Mouse (Mus musculus) heart, postnatal 4 days (tissue): Measurements from ENCODE around the gene Usp47. TPM values are rescaled to one million over a fixed set of nuclear protein-coding genes. Genes with fewer than 3 reads are reported as not detected.

Experiments used
- DNase-seq: peaks from one replicate; pipeline ENCODE4 v3.0.0; 2021
- total RNA-seq, 2 experiments: library from RNA; stranded (reverse); gene quantifications; 2 replicates each; pipeline ENCODE4 v1.2.3; 2021

Usp47 gene
- 10 to 100 TPM; 90.9 to 91.6 TPM for total RNA-seq

DNA sequence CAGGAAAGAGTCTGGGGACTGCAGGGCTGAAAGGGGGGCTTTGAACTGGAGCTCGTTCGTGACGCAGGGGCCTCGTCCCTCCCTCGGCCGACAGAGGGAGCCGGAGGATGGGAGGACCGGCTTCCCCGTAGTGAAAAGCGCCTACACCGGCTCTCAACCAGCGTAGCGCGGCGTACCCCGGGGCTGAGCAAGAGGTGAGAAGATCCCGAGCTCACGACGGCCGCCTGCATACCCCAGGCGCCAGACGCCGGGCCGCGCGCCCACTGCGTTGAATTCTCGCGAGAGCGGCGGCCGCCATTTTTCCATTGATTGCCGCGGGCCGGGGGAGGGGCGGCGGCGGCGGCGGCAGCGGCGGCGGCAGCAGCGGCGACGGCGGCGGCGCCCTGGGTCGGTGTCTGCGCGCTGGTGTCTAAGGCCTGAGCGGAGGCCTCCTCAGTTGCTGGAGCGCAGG, at the start of gene Usp47:
Usp47 (plus strand) TSS at position 355 of the 451 bp plus-strand sequence.
- DNase-seq, result peak; percentile 92

DNA sequence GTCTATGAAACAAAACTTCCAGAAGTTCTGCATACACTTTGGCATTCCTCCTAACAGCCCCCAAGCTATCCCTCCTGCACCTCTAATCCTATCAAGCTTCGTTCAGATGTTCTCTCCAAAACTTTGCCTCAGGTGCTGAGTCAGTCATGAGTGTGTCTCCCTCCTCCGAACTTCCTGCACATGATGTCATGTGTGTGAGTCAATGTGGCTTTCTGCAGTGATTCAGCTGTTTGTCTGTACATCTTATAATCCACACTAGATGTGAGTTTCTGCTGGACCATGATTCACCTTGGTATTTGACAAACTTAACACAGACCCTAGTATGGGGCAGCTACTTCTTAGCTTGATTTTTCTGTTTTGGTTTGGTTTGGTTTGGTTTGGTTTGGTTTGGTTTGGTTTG, 46.9 kb upstream of the Usp47 start:
- no peak for DNase-seq

DNA sequence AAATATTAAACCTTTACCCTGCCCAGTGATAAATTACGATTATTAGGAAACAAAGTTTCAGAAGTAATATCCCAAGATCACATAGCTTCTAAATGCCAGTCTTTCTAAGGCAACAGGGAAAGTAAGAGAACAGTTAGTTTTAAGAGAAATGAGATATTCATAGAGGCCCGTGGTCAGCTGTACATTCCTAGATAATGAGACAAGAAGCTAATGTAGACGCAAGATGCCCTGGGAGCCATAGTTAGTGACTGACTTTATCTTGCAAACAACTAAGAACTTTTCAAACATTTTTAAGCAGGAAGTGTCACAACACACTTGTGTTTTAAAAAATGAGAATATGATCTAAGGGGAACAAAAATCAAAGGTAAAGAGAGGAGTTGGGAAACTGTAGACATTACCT, 45.4 kb upstream of the Usp47 start:
- DNase-seq, result no peak

DNA sequence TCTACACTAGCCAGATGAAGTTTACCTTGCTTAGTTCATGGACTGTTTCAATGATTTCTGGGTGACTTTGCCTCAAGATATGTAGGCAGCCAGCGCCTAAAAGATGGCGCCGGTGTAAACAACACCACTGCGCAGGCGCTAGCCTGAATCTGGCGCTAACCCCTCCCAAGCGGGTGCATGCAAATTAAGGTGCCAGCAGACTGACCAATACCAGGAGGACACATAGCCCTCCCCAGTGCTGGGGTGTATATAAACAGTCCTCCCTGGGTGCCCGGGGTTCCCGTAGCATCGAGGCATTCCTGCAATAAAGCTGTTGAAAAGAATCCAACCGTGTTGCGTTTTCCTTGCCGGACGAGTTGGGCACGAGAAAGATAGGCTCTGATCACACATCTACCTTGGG, 41.0 kb upstream of the Usp47 start:
- no peak for DNase-seq

DNA sequence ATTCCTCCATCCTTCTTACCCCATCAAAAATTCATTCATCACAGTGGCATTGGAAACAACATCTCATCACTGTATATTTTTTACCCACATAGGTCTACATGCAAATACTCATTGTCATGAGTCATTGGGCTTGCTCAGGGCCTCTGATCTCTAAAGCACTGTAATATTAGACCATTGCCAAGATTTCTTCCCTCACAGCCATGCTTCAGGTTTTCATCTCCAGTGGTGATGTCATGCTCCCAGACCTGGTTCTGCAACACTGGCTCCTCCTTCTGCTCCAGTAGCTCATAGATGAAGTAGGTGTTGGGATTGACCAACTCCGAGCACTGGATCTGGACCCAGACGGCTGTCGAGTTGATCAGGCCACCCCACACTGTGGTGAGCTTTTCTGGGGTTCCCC, 38.8 kb upstream of the Usp47 start:
- no peak for DNase-seq

DNA sequence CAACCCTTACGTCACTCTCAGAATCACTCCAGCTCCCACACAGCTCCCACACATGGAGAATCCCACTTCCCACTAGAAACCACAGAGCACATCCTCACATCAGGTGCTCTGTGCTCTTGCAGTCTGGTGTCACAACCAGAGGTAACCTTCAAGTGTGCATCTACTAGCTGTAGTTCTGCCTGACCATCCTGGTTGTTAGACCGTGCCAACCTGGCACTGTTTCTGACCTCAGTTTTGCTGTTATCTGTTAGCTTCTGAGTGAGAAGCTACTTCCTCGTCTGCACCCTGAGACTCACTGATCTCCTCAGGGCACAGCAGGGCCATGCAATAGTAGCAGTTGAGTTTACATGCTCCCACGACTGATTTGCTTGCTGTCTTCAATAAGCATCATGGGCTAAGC, 38.0 kb upstream of the Usp47 start:
- DNase-seq, result no peak

DNA sequence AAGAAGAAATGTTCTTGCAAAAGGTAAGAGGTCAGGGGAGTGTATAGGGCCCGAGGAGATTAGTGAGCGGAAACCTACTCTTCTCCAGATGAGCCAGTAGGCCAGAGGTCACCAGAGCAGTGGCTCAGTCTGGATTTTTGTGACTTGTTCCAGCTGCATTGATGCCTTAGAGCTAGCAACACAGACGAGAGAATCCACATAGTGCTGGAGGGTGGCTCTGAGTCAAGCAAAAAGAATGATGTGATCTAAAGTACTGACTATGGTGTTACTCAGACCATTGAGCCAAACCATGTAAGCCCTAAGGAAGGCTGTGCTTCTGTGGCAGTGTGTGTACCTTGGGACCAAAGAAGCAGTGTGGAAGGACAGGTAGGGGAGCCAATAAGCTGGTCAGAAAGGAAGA, 36.4 kb upstream of the Usp47 start:
- DNase-seq, result no peak

DNA sequence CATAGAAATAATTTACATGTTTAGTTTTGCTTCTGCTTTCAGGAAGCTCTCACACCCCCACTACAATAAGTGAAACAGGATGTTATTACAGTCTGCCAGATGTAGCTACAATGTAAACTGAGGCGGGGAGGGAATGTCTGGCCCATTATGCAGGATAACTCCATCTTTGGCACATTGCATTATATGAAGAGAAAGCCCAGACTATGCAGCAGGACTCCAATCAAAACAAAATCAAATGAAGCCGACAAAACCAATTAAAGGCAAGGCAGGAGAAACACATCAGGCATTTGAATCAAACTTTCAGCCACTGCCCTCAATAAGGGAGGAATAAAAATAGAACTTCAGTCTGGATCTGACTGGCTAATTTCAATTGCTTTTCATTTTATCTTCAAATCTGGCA, 25.9 kb upstream of the Usp47 start:
- no peak for DNase-seq

DNA sequence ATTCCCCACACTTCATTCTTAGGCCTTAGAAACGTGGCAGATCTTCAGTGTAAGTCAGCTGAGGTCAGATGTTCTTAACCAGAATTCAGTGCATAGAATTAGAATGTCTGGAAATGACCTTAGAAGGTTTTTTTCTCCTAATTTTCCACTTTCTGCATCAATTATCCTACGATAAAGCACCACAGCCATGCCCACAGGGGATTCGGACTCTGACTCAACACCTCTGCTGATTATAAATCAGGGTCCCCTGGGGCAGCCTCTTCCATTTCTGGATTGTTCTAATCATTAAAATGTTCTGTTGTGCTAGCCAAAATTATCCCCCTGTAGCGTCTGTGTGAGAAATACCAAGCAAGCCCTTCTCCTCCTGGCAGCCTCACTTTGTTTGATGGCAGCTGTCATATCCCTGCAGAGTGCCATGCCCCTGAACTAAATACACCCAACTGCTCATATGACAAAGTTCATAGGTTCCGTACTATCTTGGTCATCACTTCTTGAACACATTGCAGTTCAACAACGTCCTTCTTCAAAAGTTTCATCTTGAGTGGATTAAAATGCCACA, 24.8 kb upstream of the Usp47 start:
- peak; percentile 12 for DNase-seq

DNA sequence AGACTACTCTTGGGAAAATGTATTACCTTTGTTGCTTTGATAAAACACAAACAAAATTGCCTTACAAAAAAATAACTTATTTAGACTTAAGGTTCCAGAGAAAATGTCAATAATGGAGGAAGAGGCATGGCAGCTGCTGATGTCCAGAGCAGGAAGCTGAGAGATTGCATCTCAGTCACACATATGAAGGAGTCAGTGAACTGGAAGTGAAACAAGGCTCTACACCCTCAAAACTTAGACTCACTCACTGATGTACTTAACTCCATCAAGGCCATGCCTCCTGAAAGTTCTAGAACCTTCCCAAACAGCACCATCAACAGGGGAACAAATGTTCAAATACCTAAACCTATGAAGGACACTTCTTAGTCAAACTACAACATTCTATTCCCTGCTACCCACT, 23.9 kb upstream of the Usp47 start:
- DNase-seq, result no peak

DNA sequence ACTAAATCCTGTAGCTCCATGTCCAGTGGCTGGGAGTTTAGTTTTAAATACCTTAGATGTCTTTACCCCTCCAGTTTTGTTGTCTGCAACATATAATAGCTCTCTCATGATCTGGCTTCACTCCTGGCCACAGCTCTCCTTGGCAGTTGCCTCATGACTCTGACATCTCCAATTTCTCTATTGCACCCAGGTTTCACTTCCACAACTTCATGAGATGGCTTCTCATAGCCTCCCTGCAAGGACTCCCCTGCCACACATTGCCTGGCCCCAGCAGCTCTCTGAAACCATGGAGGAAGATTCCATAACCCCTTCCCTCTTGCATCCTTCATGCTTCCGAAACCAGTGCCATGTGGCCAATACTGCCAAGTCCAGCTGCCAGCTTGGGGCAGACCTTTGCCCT, 23.1 kb upstream of the Usp47 start:
- no peak for DNase-seq

DNA sequence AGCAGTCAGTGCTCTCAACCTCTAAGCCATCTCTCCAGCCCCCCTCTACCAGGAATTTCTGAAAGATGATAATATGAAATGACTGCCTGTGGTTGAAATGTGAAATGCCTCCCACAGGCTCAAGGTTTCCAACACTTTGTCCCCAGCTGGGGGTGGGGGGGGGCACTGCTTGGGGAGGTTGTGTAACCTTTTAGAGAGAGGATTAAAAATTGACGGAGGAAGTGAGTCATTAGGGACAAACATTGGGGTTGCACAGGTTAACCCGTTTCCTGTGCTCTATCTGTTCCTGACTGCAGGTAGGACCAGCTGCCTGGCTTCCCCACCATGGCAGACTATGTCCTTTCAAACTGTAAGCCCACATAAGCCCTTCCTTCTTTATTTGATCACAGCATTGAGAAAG, 12.8 kb upstream of the Usp47 start:
- no peak for DNase-seq

DNA sequence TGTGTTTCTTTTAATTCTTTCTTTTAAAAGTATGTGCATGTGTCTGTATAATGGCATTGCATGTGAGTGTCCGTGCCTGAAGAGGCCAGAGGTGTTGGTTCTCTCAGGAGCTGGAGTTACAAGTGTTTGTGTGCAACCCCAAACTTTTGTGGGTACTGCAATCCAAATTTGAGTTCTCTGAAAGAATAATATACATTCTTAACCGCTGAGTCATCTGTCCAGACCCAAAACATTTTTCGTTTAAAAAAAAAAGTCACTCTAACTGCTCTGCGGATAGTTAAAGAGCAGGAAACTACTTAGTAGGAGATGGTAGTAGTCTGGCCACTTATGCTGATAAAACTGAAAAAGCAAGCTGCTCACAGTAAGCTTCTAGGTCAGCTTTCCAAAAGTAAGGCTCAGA, 12.3 kb upstream of the Usp47 start:
- no peak for DNase-seq

DNA sequence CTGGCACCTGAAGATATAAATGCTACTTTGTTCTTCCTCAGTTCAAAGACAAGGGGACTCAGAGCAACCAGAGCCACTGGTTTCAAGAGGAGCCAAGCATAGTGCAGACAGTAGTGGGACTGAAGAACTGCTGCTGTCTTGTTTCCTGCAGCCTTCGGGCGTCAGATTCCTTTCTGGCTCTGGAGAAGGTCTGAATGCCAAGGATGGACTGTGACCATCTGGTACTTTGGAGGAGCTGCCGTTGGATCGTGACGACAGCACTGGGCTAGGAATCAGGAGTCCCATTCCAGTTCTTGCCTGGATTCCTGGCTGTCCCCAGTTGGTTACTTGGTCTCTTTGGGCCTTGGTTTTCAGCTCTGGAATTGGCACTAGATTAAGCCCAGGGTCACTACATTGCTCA, 11.2 kb upstream of the Usp47 start:
- DNase-seq, result peak; percentile 64

DNA sequence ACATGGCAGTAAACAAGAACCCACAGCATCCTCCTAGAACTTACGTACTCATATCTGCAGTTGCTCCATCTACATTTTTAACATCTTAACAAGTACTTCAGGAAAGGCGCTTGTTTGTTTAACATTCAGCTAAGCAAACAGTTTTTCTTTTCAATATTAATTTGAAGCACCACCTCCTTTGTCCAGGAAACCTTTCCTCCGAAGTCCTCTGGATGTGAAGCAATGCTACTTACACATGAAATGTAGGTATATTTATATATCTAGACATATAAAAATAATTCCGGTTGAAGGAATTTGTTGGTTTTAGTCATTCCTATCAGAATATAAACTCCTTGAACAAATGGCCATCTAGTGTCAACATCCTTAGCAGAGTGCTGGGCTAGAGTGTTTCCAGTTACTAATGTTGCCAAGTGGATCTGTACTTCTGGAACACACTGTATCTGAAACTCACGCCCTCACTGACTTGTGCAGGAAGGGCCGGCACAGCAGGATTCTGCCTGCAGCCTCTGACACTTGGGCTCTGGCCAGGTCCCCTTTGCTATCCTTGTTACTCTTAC, 10.6 kb upstream of the Usp47 start:
- peak; percentile 20 for DNase-seq

DNA sequence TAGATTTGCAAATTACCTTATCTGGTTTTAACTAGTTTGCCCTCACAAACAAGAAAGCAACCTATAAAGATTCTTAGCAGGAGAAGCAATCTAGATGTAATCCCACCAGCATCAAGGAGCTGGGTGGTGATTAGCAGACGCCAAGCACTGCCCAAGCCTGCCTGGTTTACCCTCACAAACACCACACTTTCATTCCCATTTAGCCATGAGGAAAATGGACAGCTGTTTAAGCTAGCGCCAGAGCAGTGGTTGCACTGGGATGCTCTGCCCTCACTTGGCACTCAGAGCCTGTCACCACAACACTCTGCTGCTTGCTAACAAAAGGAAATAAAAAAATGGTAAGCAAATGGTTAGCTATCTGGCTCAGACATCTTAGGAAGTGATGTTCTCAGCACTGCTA, 9.2 kb upstream of the Usp47 start:
- DNase-seq, result no peak

DNA sequence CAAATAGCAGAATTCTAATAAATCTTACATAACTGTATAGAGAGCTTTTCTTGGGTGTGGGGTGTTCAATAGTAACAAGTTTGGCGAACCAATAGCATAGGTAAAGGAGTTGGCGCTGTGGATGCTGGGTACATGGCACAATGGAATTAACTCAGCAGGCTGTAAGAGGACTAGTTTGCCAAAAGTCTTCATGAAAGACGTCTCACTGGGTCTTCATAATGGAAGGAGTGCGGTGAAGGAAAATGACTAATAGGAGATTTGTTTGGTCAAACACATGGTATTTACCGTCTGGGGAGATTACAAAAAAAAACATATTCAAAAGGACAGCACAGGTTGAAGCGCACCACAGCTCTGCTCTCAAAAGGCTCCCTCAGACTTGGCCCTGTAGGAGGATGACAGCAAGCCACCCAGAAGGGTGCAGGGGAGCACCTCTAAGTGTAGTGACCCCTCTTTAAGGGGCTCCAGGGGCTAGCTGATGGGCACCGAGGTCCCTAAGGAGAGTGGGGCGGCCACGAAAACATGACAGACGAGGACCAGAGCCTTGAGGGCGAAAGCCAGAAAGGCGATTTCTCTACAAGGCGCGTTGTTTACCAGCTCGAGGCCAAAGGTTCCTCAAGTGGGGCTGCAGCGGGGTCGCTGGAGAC, 676 bp upstream of the Usp47 start:
- no peak for DNase-seq

DNA sequence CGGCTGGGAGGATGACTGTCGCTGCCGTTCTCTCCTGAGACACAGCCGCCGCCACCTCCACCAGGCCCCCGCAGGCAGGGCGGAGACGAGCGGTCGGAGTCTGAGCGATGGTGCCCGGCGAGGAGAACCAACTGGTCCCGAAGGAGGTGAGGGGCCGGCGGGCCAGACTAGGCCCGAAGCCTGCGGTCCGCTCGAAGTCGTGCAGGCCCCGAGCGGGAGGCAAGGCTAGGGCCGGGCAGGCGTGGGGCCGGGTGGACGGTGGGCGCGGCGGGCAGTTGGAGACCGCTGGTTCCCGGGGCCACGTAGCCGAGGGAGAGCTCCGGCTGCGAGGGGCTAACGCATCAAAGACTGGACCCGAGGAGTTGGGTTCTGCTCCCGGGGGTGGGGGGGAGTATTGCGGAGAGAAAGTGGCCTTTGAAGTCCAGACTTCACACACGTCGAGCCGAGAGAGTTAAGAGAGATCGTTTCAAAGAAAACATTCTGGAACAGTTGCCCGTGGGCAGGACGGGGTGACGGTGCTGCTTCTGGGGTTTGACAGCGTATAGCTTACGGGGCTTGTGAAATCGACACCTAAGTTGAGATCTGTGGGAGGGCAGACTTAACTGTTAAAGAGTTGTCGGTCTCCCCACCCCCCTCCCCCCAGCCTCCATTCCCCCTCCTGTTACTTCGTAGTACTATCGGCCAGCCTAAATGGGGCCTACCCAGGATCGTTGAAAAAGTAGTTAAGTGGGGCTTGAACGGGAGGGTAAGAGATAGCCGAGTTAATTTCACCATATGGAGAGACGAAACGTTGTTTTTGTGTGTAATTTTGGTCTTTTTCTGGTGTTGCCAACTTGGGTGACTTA, 519 bp downstream of the Usp47 start:
- no peak for DNase-seq

DNA sequence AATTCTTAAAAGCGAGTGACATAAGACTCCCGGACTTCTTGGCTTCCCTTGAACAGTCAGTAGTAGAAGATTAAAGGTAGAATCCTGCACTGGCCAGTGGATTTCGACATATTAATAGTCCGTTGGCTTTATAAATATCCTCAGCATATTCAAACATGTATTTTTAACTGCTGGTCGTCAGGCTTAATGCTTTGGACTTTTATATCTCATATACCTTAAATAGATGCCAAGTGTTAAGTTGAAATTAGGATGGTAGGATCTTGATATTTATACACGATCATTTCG, 1.1 kb downstream of the Usp47 start:
- DNase-seq, result no peak

DNA sequence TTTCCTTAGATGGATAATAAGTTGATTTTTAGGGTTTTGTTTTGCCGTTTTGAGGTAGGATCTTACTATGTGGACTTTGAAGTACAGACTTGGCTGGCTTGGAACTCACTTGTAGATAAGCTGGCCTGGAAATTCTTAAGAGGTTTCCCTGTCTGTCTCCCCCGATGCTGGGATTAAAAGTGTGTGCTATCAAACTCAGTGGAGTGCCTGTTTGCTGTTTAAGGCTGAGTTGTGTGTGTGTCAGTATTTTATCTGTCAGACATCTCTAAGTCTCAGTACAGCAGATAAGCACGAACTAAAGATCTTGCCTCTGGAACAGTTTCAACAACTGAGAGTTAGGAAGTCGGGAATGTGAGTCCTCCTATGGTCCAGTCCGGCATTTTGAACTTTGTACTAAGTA, 1.6 kb downstream of the Usp47 start:
- DNase-seq, result no peak

DNA sequence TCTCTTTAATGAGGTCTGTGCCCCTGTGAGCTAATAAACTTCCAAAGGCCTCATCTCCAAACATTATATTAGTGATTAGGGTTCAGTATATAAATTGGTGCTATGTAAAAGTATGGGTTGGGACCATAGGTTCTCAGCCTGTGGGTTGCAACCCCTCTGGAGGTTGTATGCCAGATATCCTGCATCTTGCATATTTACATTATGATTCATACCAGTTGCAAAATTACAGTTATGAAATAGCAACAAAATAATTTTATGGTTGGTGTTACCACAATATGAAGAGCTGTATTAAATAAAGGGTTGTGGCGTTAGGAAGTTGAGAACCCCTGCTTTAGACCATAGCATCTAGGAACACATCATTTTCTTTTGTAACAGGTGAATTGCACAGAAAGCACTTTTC, 7.3 kb downstream of the Usp47 start:
- no peak for DNase-seq

DNA sequence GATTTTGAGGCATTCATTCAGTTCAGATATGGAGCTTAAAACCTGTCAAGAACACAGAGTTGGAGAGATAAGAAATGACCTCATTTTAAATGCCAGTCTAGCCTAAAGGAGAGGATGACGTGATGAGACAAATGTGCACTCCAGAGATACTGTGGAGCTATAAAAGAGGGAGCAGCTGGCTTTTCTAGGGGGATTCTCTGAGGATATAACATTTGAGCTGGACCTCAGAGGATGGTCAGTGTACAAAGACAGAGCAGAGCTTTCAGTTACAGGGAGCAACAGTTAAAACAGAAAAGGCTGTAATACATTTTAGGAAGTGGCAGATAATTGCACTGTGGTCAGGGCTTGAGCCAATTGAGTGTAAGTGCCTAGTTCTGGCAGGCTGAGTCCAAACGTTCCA, 12.5 kb downstream of the Usp47 start:
- DNase-seq, result peak; percentile 10

DNA sequence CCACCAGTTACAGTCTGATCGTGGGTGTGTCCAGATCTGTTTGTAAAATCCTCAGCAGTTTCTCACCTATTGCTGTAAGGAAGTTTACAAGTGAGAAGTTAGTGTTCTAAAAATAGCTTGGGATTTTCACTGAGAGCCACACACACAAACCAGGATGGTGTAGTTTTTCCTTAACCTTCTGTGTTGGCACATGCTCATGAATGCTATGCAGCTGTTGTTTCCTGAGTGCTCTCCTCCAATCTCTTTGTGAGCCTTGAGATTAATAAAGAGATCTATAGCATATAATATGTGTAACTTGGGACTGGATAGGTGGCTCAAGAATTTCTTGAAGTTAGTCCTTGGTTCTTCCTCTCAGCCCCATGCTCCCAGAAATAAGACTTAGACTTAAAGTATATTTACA, 13.3 kb downstream of the Usp47 start:
- DNase-seq, result no peak

DNA sequence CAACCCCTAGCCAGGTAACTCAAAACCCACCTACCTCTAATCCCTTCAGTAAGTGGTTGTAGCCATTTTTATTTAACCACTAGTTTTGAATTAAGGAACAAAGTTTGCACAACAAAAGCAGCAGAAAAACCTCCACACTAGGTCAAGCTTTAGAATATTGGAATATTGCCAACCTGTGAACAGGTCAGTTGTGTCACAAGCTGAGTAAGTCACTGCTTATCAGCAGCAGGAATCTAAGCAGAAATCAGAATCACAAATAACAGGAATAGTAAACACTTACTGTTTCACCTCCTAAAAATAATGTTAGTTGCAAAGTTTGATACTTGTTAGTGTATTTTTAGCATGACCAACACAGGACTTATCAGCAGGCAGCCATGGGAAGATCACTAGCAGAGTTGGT, 17.0 kb downstream of the Usp47 start:
- no peak for DNase-seq
